Mouse (Mus musculus) left cerebral cortex, adult 18-20 months (tissue): ENCODE measurements around the gene Edil3. TPM values are rescaled to one million over a fixed set of nuclear protein-coding genes. Genes with fewer than 3 reads are reported as not detected.
"Not testable (repeated sequence)": the region's sequence is repeated elsewhere in the genome, so short reads cannot be mapped to it uniquely, and the experiment has no call there.

Source experiments
- DNase-seq, 2 experiments: peaks; one replicate each; pipeline ENCODE4 v3.0.0; 2021 to 2022; ENCODE audit warnings: low spot score in 2 of 2, mixed read lengths in 1 of 2
- total RNA-seq, 2 experiments: library from RNA; stranded (reverse); gene quantifications; 2 replicates each; pipeline ENCODE4 v1.2.3; 2021

Gene Edil3
- total RNA-seq, 2 experiments from 2014 or later, result 95.2 to 96.3 TPM

DNA sequence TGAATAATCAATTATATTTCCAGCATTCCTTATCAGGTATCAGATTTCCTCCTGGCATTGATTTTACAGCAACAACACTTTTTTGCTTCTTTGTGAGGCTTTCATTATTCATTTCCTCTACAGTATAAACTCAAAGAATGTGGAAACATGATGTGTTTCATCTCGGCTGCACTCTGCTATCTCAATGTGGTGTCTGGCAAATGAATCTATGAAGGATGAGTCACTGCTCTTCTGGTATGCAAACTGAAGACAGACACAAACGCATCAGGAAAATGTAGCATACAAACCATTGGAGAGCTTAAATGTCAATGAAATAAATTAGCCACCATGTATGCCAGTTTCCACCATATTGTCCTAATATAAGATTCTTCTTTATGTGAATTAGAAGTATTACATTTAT lies 117.3 kb downstream of the Edil3 start:
- no peak for DNase-seq

DNA sequence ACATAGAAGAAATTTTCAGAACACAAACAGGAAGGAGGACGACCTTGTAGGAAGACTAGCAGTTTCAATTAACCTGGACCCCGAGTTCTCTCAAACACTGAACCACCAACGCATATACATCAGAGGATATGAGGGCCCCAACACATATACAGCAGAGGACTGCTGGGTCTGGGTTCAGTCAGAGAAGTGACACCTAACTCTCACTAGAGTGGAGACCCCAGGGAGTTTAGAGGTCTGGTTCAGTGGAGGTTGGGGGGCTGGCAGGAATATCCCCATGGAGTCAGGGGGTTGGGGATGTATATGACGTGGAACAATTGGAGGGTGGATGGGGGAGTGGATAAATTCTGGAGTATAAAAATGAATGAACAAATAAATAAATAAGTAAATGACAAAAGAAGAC lies 151.1 kb downstream of the Edil3 start:
- DNase-seq, result no peak

DNA sequence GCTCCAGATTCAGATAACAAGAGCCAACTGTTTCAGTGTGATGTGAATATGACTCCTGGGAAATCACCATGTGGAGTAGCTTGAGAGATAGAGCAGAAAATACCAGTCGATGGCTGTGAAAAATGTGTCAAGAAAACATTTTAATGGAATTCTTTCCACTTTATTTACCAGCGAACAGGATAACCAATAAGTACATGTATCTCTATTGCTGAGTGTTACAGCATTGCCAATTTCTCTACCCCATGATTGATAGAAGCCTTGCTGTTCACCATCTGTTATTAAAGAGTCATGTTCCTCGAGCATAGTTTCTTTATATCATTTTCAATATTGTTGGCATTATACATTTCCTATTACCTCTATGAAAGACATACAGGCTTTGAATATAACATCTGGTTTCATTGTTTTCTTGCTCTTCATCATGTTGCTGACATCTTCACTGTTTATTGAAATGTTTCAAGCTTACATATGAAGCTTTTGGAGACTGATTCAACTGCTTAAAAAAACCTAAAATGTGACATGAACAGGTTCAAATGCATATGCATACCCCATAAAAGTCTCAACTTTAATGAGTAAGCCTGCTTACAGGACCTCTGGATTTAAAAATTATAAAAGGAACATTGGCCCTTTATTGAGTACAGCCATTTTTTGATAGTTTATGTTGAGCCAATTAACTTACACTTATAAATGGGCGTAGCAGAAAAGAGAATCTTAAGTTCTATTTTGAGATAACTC lies 186.6 kb downstream of the Edil3 start:
- no peak for DNase-seq

DNA sequence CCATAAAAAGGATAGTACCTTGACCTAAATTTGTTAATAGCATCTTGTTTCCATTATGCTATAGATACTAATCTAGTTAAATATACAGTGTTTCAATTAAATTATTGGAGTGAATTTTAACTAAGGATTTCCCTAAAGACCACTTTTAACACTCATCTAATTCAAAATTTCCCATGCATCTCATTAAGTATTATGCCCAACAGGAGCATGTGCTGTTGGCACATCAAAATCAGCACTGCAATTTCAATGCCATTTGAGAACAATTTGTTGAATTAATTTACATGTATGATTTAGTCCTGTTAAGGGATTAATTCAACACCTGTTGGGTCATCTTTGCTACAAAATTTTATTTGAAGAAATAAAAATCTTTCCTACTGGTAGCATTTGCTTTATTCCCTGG lies 191.2 kb downstream of the Edil3 start:
- no peak for DNase-seq

GRCm38 (mm10) chr13:89029817-89030539 lies 208.7 kb downstream of the Edil3 start:
- DNase-seq, result no peak

- no peak for DNase-seq
Observed at GRCm38 (mm10) chr13:89035711-89036110, 214.4 kb downstream of the Edil3 start.

DNA sequence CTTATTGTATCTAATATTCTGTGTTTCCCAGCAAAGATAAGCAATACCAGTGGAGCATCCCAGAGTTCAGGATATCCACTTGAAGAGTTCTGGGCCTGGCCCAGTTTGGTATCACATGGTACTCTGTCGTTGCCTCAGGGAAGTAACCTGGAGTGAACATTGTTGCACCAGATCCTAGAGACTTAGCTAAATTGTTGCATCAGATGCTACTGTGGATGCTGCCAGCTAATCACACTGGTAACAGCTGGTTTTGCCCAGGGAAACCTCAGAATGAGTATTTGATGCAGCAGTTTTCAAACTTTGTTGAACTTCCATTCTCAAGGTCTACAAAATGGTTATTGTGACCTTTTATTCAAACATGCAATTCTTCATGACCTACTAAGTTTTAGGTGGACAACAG lies 220.2 kb downstream of the Edil3 start:
- DNase-seq, result no peak

DNA sequence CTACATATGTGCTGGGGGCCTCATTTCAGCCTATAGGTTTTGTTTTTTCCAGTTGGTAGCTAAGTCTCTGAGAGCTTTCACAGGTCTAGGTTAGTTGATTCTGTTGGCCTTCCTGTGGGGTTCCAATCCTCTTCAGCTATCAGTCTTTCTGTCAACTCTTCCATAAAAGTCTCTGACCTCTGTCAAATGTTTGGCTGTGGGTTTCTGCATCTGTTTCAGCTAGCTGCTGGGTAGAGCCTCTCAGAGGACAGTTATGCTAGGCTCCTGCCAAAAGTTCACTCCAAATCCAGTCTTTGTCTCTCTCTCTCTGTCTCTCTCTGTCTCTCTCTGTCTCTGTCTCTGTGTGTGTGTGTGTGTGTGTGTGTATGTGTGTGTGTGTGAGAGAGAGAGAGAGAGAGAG lies 248.9 kb downstream of the Edil3 start:
- DNase-seq, result not testable (repeated sequence)

DNA sequence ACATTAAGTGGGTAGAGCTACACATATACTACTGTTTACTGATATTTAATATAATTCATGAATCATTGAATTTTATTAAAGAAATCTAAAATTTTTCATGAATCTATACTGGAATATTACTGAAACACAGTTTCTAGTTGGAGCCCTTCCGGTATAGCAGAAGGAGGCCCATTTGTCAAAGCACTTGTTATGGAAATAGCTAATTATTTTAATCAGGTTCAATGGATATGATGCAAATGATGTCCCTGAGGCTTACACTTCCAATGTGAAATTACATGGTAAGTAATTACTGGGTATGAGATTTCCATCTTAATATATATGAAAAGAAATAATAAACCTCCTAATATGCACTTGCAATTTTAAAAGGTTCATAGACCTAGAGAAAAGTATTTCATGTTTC lies 254.9 kb downstream of the Edil3 start:
- DNase-seq, result no peak

DNA sequence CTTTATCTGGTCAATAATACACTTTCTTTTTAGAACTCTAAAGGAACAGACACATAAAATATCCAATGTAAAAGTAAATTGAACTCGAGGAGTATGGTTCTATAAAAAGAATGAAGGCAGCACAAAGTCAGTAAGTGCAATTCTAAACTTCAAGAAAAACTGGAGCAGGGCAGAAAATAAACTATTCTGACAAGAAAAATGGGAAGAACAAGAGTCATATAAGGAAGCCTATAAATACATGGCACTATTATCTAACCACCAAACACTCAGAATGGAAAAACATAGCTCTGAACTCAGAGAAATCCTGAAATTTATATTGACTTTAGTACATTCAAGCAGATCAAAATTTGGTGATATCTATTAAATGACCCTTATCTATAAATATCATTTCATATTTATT lies 284.6 kb downstream of the Edil3 start:
- no peak for DNase-seq

DNA sequence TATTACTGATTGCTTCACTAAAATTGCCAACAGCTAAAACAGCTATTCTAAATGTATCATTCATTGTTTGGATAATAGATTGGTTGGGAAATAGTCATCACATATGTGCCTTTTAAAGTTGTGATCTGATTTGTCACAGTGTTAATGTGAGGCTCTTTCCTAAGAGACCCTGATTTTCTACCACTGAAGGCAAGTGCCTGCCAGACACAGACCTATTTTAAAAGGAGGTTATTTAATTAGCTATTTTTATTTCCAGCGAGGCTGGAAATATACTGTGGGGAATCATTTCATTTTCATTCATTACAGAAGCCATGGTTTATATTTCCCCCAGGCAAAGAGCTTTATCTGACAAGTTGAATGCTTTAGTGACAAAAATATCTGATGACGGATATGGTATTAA lies 296.3 kb downstream of the Edil3 start:
- DNase-seq, result no peak

GRCm38 (mm10) chr13:89119809-89120208 lies 298.5 kb downstream of the Edil3 start:
- no peak for DNase-seq

- no peak for DNase-seq
Observed at GRCm38 (mm10) chr13:89122511-89123253, 301.4 kb downstream of the Edil3 start.

DNA sequence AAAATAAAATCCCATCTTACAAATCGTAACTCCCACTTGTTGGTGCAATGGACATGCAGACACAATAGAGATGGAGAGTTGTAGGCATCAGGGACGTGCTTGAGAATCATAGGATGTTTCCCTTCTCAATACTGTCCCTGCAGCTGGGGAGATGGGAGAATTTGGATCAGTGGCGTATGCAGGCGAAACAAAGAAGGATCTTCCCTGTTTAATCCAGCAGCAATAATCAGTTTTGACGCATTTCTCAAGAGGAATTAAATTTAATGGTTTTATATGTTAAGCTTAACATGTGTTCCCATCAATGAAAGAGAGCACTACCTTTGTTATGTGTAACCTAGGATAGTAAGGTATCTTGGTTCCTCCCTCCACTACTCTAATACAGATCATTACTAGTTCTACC lies 302.1 kb downstream of the Edil3 start:
- no peak for DNase-seq

DNA sequence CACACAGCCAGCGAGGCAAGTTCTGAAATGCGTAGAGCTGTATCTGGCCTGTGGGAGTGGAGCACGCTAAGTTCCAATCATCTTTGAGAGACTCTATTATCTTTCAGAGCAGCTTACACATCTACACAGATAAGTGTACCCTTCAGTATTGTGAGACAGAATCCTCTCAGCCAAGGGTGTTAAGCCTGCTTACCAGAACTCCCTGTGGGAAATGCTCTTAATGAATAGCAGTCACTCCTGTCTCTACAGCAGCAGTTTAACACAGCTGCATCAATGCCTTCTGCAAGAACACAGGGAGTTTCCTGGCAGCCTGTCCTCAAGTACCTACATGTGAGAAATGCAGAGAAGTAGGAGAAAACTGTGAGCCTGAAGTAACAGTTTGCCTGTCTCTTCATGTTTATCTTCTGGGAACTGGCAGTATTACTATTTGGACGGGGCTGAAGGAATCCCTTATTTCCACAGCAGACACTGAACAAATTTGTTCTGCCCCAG lies 324.8 kb downstream of the Edil3 start:
- peak in 1 of 2 experiments; percentile 16 for DNase-seq

DNA sequence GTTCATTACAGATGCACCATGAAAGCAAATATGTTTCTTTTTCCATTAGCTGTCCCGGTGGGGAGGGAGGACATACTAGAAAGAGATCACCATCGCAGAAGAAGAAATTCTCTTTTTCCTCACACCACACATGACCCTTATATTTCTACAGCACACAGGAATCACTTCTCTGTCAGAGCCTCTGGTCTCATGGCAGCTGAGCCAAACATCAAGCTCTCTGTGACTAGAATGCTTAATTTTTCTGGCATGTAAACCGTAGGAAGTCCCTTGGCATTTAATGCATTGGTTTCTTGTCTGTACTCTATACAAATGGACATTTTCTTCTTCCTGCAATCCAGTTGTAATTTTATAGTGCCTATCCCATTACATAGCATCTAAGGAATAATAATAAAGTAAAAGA lies 330.6 kb downstream of the Edil3 start:
- DNase-seq, result no peak

DNA sequence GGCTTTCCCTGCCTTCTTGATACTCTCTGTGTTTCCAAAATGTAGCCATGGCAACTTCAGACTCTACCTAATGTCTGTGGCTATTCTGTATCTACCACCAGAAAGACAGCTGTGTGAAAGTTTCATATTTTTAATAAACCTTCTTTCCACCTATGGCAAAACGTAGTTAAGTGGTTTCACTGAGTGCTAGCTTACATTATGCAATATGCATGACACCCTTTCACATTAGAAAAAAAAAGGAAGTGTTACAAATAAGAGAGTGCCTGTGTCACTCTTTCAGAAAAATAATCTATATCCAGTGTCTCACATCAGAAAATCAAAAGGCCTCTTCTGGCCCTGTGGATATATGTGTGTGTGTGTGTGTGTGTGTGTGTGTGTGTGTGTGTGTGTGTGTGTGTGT lies 346.7 kb downstream of the Edil3 start:
- DNase-seq, result no peak

DNA sequence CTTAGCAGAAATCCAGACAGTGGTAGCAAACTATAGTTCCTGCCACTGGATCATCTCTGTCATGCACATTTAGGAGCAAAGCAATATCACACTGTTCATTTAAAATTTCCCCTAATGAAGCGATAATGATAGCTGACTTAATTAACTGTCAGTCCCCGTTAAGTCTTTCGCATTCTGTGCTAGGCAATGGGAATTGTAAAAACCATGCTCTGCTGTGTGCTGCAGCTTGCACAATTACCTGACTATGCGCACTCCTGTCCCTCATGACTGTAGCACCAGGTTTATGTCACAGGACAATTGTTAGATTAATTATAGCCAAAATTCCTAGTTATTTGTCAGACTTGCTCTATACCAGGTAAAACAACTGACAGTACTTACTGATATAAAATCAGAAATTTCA lies 348.8 kb downstream of the Edil3 start:
- no peak for DNase-seq

DNA sequence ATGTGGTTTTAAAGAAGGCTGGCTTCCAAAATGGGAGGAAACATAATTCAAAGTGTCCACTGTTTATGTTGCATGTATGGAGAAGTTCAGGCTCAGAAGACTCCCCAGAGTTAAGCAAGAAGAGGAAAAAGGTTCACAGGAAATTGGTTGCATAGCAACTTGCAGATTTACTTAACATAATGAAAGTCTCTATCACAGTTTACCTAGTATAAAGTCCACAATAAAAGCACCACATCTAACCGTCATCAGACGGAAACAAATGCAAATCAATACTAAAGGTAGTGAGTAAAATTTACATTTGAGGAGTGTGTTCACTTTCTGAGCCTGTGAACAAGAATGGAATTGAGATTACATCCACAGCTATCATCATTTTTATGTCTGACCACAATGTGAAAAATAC lies 353.9 kb downstream of the Edil3 start:
- DNase-seq, result no peak

GRCm38 (mm10) chr13:89189051-89189450 lies 367.8 kb downstream of the Edil3 start:
- no peak for DNase-seq

- no peak for DNase-seq
Observed at GRCm38 (mm10) chr13:89197019-89197418, 375.7 kb downstream of the Edil3 start.

DNA sequence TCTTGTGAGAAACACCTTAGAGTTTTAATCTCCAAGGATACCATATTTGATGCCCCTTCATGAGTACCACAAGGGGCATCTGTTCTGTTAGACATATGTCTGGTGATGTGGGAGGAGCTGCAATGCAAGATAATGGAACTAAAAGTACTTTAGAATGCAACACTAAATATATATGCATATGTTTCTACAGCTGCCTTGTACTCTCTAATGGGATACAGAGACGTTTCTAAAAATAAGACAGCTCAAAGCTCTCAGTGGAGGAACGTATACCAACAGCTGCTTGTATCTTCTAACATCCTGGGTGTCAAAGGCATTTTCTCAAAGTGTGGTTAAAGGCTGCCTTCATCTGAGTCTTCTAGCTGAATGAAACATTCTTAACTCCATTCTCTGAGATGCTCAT lies 378.0 kb downstream of the Edil3 start:
- no peak for DNase-seq
